Mouse (Mus musculus): Measurements from ENCODE around the gene Babam2. TPM values are rescaled to one million over a fixed set of nuclear protein-coding genes. Genes with fewer than 3 reads are reported as not detected.

Babam2 gene
- polyA plus RNA-seq, 1 experiment from 2014 or later, result 90.2 TPM

DNA sequence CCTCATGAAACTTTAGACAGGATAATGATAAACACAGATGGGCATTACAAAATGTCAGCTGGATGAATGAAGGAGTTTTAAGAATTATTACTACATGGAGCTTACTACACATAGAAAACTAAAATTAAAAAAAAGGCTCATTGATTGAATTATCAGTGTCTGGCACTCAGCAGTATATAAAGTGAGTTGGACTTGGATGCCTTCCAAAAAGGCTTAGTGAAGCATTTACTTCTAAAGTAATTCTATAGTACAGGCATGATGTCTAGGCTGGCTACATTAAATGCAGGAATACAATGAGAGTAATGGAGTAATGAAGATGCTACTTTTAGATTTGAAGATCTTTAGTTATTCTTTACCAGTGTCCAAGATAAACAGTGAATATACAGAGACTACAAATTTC is 4.3 kb upstream of the Babam2 start:
- Histone ChIP-seq H3K9me3 (replicated peaks; ENCODE audit: low read length) (no peaks in the 10 kb centered on the region), H3K27ac (no peak overlapping the region), H3K4me3 (replicated peaks; ENCODE audit: low read depth, low read length) (no peak overlapping the region), H3K27me3 (ENCODE audit: insufficient read depth, low read length) (no peaks in the 10 kb centered on the region), H3K4me1 (replicated peaks; ENCODE audit: insufficient read depth, low read length) (no peaks in the 10 kb centered on the region), H3K4me2 (ENCODE audit: low read length) (no peak overlapping the region), H3K36me3 (ENCODE audit: insufficient read depth, low read length) (no peaks in the 10 kb centered on the region), H3K9ac (ENCODE audit: low read depth, low read length) (no peak overlapping the region)
- ATAC-seq (replicated peaks; ENCODE audit: low FRiP score, low read depth) (no peak), DNase-seq (ENCODE audit: low spot score) (no peak)
- TF ChIP-seq CTCF (IDR thresholded peaks at IDR 0.05; ENCODE audit: low read depth), result no peak

DNA sequence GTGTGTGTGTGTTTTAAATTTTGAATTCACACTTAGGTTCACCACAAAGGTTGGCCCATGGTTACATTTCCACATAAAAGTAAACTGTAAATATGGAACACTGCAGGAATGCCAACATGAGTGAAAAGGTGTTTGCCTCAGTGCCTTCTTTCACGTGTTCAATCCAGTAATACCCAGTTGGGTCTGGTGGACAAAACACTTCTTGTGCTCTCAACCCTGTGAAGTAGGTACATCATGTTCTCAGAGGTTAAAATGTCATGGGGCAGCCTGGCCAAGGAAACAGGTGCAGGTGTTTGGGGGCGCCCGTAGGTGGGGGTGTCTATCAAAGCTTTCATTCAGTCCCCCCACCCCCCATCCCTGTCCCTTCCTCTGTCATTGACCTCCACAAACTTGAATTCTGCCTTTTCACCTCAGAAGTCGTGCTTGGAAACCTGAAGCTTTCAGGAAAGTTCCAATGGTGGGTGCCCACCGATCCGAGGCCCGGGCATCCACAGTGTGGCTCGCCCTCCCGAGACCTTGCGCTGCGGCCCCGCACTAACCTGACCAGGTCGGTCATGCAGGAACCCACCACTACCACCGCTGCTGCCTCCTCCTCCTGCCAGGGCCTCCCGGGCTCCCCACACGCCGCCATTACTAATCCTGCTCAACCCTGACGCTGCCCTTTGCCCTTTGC is 377 bp upstream of the Babam2 start, which contains the start of gene Rbks:
Gene Rbks (minus strand): TSS at position 657 of the 673 bp plus-strand sequence.
- Histone ChIP-seq H3K4me2 (ENCODE audit: low read length) (peak within 1 kb of the TSS; percentile 81), H3K27ac (peak within 1 kb of the TSS; percentile 98), H3K4me1 (replicated peaks; ENCODE audit: insufficient read depth, low read length) (no peaks in the 10 kb centered on the region), H3K27me3 (ENCODE audit: insufficient read depth, low read length) (no peaks in the 10 kb centered on the region), H3K4me3 (replicated peaks; ENCODE audit: low read depth, low read length) (peak within 1 kb of the TSS; percentile 75), H3K9me3 (replicated peaks; ENCODE audit: low read length) (no peaks in the 10 kb centered on the region), H3K36me3 (ENCODE audit: insufficient read depth, low read length) (no peaks in the 10 kb centered on the region), H3K9ac (ENCODE audit: low read depth, low read length) (peak within 1 kb of the TSS; percentile 86)
- ATAC-seq (replicated peaks; ENCODE audit: low FRiP score, low read depth), result peak; percentile 18; the same call in 1 of the 2 replicates
- 6% methylated on average over 18 of the region's 18 CpGs for WGBS
- peak; percentile 22 for DNase-seq (ENCODE audit: low spot score)
- no peak; the same call in 1 of the 2 replicates for TF ChIP-seq CTCF (IDR thresholded peaks at IDR 0.05; ENCODE audit: low read depth)

DNA sequence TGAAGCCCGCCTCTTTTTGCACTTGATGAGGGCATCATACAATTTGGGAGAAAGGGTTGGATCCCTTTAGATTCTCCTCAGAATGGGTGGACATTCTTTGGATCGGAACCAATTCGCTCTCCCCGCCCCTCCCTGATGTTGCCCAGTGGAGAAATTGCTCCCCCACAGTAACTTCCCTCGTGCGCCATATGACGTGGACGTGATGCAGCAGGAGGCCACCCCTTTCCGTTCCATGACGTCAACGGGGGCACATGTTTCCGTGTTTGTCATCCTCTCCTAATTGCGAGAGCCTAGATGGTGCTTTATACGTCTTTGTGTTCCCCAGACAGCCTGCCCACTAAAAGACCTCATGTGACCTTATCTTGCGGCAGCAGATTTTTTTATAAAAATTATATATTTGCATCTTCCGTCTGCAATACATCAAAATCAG is 828 bp downstream of the Babam2 start:
- peak overlapping the region; percentile 98 for H3K27ac ChIP-seq
- 2% methylated on average over 16 of the region's 16 CpGs for WGBS
- peak; percentile 87 for DNase-seq (ENCODE audit: low spot score)

DNA sequence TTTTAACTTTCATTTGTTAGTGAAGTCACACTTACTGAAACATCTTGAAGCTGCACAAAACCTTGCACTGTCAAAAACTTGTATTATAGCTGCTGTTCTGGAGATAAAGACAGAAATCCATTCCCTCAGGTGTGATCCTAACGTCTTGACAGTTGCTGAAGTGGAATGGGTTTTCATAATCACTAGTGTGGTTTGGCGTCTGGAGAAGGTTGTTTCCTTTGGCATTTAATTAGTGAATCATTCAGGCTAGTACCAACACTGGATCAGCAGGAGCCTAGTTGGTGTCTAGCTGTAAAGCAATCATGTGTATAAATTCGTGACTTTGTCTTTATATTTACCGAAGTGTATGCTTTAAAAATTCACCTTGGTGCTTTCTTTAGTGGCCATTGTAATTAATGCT is 1.4 kb downstream of the Babam2 start:
- H3K9ac ChIP-seq (ENCODE audit: low read depth, low read length), result peak overlapping the region; percentile 19; the same call in 1 of the 2 replicates
- no peaks in the 10 kb centered on the region for H3K9me3 ChIP-seq (replicated peaks; ENCODE audit: low read length)
- H3K27me3 ChIP-seq (ENCODE audit: insufficient read depth, low read length), result no peaks in the 10 kb centered on the region
- H3K4me2 ChIP-seq (ENCODE audit: low read length), result peak overlapping the region; percentile 81
- no peaks in the 10 kb centered on the region for H3K4me1 ChIP-seq (replicated peaks; ENCODE audit: insufficient read depth, low read length)
- no peak for ATAC-seq (replicated peaks; ENCODE audit: low FRiP score, low read depth)
- TF ChIP-seq CTCF (IDR thresholded peaks at IDR 0.05; ENCODE audit: low read depth), result no peak
- peaks cover 4% of the 10 kb centered on the region; the same call in 1 of the 2 replicates for H3K36me3 ChIP-seq (ENCODE audit: insufficient read depth, low read length)
- H3K4me3 ChIP-seq (replicated peaks; ENCODE audit: low read depth, low read length), result no peak overlapping the region
- WGBS, result 30% methylated on average over 4 of the region's 4 CpGs
- H3K27ac ChIP-seq, result peak overlapping the region; percentile 98
- peak; percentile 37 for DNase-seq (ENCODE audit: low spot score)

More for the DNA sequence above, 828 bp downstream of the Babam2 start:
- Histone ChIP-seq H3K27me3 (ENCODE audit: insufficient read depth, low read length) (no peaks in the 10 kb centered on the region), H3K4me2 (ENCODE audit: low read length) (peak overlapping the region; percentile 81), H3K9ac (ENCODE audit: low read depth, low read length) (peak overlapping the region; percentile 86), H3K4me1 (replicated peaks; ENCODE audit: insufficient read depth, low read length) (no peaks in the 10 kb centered on the region), H3K36me3 (ENCODE audit: insufficient read depth, low read length) (no peaks in the 10 kb centered on the region), H3K9me3 (replicated peaks; ENCODE audit: low read length) (no peaks in the 10 kb centered on the region), H3K4me3 (replicated peaks; ENCODE audit: low read depth, low read length) (peak overlapping the region; percentile 75)
- peak; percentile 29 for ATAC-seq (replicated peaks; ENCODE audit: low FRiP score, low read depth)
- TF ChIP-seq CTCF (IDR thresholded peaks at IDR 0.05; ENCODE audit: low read depth), result no peak

DNA sequence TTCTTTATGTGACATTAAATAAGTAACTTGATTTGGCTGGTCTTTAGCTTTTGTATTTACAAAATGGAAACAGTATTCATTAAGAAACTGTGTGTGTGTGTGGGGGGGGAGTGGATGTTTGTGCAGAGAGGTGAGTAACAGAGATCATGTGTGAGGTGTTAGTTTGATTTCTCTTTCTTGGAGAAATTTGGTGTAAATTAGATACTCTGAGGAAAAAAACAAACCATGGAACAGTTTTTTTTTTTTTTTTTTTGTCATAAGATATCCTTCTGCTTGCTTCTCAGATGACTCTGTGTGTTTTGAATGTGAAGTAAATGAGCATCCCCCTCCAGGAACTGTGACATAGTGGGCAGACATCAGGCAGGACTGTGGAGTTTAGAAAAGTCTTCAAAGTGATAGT is 1.9 kb downstream of the Babam2 start:
- Histone ChIP-seq H3K36me3 (ENCODE audit: insufficient read depth, low read length) (peaks cover 7% of the 10 kb centered on the region; the same call in 1 of the 2 replicates), H3K4me3 (replicated peaks; ENCODE audit: low read depth, low read length) (no peak overlapping the region), H3K27me3 (ENCODE audit: insufficient read depth, low read length) (no peaks in the 10 kb centered on the region), H3K4me1 (replicated peaks; ENCODE audit: insufficient read depth, low read length) (no peaks in the 10 kb centered on the region), H3K9me3 (replicated peaks; ENCODE audit: low read length) (no peaks in the 10 kb centered on the region), H3K27ac (peak overlapping the region; percentile 98; the same call in 1 of the 2 replicates), H3K4me2 (ENCODE audit: low read length) (0 out of 2 replicates have a peak overlapping the region, but pooled peaks have one; percentile 3), H3K9ac (ENCODE audit: low read depth, low read length) (no peak overlapping the region)
- no peak for ATAC-seq (replicated peaks; ENCODE audit: low FRiP score, low read depth)
- no peak for TF ChIP-seq CTCF (IDR thresholded peaks at IDR 0.05; ENCODE audit: low read depth)
- no peak for DNase-seq (ENCODE audit: low spot score)

DNA sequence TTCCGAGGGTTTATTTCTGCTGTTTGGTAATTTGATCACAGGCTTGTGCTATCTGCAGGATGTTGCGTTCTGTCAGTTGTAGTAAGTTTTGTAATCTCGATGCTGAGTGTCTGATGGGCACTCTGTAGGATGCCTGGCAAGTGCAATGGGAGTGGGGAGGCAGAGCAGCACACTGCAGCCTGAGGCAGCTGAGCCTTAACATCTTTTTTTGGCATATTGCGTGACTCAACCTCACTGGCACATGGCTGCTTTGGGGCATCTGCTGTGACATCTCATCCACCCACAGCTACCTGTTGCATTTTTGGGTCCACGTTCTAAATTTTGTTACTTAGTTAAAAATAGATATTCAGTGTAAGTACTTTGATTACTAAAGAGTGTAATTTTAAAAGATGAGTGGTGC is 7.5 kb downstream of the Babam2 start:
- DNase-seq (ENCODE audit: low spot score) (no peak), ATAC-seq (replicated peaks; ENCODE audit: low FRiP score, low read depth) (no peak)
- no peak overlapping the region for H3K27ac ChIP-seq
- peaks cover 7% of the 10 kb centered on the region; the same call in 1 of the 2 replicates for H3K36me3 ChIP-seq (ENCODE audit: insufficient read depth, low read length)
- no peaks in the 10 kb centered on the region for H3K27me3 ChIP-seq (ENCODE audit: insufficient read depth, low read length)
- TF ChIP-seq CTCF (IDR thresholded peaks at IDR 0.05; ENCODE audit: low read depth), result no peak
- WGBS, result 80% methylated on average over 5 of the region's 5 CpGs
- no peak overlapping the region for H3K4me3 ChIP-seq (replicated peaks; ENCODE audit: low read depth, low read length)
- H3K4me1 ChIP-seq (replicated peaks; ENCODE audit: insufficient read depth, low read length), result no peaks in the 10 kb centered on the region
- H3K4me2 ChIP-seq (ENCODE audit: low read length), result no peak overlapping the region
- no peaks in the 10 kb centered on the region for H3K9me3 ChIP-seq (replicated peaks; ENCODE audit: low read length)
- H3K9ac ChIP-seq (ENCODE audit: low read depth, low read length), result no peak overlapping the region
